Mouse (Mus musculus) liver, adult 2 months (tissue): Measurements from ENCODE around the gene Col6a1.

Source experiments
- CTCF ChIP-seq: fragments of 200-500 bp; IDR thresholded peaks from 2 replicates; pipeline ENCODE4 v1.5.1; 2011; ENCODE audit warnings: low read depth, low read length, control low read depth
- POLR2A ChIP-seq: fragments of 200-500 bp; IDR thresholded peaks from 2 replicates; pipeline ENCODE4 v1.6.1; 2011; ENCODE audit warnings: low read length, control low read depth; ENCODE audit not compliant: insufficient read depth; ENCODE audit errors: extremely low read depth

- no peak for TF ChIP-seq POLR2A
- no peak for TF ChIP-seq CTCF
Observed at GRCm38 (mm10) chr10:76712500-76712899, 13.5 kb downstream of the Col6a1 start.
